Mouse (Mus musculus): Measurements from ENCODE around the gene Lhb. TPM values are rescaled to one million over a fixed set of nuclear protein-coding genes. Genes with fewer than 3 reads are reported as not detected.

Gene Lhb
- total RNA-seq, 4 experiments from 2014 or later = not detected

DNA sequence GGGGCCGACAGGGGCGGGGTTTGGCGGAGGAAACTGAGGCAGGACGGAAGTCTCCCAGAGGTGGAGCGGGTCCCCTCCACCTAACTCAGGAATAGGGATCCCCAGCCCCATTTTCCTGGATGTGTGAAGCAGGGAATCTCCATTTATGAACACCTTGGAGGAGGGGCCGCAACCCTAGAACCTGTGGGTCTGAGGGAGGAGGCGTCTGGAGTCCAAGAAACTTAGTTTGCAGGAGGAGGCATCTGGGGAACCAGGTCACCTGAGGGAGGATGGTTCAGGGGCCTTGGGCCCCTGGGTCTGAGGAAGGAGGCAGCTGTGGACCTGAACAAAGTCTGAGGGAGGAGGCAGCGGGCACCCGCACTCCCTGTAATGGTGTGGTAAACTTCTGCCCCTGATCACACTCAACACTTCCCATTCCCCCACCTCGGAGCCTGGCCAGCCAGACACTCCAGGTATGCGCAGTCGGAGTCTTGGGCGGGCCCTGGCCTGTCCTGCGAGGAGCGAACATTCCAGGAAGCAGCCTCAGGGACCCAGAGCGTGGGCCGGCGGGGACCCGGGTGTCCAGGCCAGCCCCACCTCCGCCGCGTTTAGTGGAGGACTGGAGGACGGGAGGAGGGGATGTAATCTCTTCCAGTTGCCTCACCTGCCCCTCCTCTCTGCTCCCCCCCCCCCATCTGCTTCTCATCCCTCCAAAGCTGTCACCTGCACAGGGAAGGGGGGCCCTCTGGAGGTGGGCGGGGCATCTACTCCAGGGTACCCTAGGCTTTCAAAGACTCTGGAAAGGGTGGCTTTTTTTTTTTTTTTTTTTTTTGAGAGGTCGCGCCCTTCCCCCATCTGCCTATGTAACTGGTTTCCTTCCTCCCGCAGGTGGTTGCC lies 6.5 kb upstream of the Lhb start:
- no peak for DNase-seq

DNA sequence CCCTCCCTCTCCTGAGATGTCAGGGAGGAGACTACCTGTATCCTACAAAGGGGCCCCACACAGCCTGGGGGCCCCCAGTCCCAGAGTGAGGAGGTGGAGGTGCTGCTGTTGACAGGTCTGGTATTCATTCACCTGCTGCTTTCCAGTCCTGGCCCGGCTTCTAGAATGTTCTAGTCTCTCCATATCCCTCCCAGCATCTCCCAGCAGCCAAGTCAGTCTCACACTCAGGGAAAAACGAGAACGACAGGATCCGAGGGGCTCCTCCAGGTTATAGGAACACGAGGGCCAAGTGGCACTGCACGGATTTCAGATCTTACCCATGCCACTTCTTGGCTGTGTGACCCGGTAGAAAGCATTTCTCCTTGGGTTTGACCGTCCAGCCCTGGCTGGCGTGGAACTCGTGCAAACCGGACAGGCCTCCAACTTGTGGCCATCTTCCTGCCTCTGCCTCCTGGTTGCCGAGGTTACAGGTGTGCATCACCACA lies 5.8 kb upstream of the Lhb start:
- no peak for DNase-seq

DNA sequence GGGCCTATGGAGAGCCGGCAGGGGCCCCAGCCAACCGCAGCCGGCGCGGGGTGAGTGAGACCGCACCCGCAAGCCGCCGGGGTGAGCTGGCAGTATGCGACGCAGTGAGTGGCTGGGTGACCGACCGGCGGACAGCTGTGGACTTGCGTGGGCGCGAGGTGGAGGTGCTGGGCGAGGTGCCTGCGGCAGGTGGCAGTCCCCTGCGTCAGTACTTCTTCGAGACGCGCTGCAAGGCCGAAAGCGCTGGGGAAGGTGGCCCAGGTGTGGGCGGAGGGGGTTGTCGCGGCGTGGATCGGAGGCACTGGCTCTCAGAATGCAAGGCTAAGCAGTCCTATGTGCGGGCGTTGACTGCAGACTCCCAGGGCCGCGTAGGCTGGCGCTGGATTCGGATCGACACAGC lies 5.0 kb upstream of the Lhb start:
- no peak for DNase-seq

DNA sequence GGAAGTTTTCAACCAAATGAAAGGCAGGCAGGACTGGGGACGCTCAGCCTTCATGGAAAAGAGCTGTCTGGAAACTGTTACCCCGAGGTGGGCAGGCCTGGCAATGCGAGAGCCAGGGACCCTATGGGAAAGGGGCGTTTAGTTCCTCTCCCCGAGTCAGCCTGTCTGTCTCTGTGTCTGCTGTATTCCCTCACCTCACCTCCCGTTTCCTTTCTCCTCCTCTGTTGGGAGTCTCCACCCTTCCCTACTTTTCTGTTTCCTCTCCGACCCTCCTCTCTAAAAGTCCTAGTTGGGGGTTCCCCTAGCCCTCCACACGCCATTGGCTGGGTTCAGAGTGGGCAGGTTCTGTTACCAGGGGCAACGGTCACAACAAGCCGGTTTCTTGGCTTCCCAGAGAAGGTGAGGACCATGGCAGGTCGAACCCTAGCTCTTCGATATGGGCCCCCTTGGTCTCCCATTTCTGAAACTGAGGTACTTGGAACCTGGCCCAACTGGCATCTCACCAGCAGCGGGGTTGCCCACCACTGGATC lies 2.6 kb upstream of the Lhb start:
- no peak for DNase-seq

DNA sequence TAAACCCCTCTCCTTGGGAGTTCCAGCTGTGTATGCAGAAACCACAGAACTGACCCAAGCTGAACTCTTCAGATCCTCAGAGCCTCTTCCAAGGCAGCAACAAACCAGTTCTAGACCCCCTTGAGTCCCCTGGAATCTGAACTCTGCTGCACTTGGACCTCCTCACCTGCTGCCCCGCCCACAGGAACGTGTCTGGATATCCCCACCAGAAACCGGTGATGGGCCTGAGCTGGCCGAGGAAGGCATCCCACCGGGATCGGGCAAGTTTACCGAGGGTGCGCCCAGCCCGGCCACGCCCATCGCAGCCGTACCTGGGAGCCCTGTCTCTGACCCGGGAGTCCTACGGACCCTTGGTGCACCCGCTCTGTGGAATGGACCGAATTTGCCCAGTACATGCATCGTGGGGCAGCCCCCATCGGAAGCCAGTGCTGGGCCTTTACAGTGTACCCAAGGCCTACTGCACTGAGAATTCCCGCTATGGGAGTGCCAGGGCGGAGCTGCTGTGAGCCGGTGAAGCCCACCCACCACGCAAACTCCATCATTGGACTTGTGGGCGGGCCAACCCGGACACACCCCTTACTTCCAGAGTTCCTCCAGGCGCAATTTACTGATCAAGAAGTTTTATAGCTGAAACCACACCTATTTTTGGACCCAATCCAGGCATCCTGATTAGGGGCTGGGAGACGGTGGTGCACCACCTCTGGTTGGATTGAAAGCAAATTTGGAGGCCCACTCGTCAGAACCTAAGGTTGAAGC lies 583 bp upstream of the Lhb start:
- no peak for DNase-seq

DNA sequence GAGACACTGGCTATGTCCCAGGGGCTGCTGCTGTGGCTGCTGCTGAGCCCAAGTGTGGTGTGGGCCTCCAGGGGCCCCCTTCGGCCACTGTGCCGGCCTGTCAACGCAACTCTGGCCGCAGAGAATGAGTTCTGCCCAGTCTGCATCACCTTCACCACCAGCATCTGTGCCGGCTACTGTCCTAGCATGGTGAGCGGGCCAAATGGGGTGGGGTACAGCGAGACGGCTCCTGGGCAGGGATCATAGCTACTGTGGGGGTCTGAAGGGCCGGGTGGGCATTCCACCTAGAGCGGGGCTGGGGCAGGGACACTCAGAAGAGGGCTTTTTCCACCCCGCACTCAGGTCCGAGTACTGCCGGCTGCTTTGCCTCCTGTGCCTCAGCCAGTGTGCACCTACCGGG lies 574 bp downstream of the Lhb start:
- no peak for DNase-seq

DNA sequence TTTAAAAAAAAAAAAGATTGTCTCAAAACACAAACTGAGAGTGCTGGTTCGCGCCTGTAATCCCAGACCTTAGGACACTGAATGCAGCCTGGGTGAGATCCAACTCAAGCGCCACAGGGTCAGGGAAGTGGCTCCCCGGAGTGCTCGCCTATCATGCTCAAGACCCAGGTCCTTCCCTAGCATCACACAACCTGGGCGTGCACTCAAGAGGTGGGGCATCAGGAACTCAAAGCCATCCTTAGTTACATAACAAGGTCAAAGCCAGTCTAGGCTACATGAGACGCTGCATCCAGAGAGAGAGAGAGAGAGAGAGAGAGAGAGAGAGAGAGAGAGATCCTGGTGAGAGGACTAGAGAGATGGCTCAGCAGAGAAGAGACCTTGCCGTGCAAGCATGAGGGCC lies 5.9 kb downstream of the Lhb start:
- DNase-seq = no peak

DNA sequence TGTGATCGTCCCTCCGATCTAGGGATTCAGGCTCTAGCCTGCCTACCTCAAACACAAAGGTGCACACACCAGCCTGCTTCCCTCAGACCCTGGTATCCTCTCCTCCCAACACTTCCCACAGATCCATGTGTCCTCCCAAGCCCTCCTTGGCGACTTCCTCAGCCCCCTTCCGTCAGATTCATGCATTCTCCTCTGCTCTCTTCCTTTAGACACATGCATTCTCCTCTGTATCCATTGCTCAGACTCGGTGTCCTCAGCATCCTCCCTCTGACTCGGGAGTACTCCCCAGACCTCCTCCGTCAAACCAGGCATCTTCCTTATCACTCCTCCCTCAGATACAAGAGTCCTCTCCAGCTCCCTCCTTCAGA lies 13.2 kb downstream of the Lhb start:
- no peak for DNase-seq

DNA sequence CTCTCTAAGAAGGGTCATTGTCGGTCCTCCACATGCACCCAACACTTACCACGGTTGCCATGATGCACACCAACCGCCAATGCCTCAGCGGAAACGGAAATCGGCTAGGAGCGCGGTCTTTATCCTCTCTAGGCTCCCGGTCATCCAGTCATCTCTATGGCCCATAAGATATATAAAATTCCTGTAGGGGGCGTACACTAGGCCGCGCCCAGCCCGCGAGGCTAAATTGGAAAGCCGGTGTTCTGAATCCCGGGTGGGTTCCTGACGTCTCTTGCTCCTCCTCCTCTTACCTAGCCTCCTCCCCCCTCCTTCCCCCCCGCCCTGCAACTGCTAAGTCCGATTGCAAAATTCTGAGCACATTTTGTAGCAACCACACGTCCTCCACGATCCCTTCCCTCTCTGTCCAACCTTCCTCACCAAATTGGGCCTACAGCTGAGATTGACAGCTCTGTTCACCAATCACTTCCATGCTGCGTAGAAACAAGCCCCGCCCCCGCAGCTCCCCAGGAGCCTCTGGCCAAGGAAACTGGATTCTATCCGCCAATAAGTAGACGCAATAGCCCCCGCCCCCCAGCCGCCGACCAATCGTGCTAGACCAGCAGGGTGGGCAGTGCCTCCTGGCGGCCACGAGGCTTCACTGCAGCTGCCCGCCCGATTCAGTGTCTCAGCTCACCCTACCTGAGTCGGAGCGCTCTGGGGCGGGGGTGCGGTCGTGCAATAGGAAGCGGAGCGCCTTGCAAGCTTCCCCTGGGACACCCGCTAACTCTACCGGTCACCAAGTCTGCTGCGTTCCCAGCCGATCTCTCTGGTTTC lies 13.8 kb downstream of the Lhb start, which contains the start of gene Gys1:
TSS of gene Gys1 (plus strand) at position 642 of the 813 bp plus-strand sequence.
- DNase-seq = peak; percentile 100

DNA sequence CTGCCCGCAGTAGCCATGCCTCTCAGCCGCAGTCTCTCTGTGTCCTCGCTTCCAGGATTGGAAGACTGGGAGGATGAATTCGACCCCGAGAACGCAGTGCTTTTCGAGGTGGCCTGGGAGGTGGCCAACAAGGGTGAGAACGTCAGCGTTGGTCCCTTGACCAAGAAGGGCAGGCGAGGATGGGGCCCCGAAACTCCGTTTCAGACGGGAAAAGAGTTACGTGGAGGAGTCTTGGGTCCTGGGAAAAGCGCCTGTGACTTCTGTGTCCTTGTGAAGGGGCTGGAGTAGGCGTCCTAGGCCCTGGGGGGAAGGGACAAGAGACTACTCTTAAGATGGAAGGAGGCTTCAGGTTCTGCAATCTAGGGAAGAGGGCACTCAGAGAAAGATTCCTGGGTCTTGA lies 14.4 kb downstream of the Lhb start:
- DNase-seq = no peak

DNA sequence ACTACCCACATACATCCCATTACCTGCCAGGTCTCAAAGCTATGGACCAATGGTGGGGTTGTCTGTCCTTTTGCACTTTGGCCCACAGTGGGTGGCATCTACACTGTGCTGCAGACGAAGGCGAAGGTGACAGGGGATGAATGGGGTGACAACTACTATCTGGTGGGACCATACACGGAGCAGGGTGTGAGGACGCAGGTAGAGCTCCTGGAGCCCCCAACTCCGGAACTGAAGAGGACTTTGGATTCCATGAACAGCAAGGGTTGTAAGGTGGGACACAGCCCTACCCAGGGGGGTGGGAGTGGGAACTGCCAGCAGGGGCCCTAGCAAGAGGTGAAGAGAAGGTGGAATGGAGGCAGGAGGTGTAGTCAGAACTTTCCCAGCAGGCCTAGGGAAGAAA lies 15.8 kb downstream of the Lhb start:
- DNase-seq = no peak

DNA sequence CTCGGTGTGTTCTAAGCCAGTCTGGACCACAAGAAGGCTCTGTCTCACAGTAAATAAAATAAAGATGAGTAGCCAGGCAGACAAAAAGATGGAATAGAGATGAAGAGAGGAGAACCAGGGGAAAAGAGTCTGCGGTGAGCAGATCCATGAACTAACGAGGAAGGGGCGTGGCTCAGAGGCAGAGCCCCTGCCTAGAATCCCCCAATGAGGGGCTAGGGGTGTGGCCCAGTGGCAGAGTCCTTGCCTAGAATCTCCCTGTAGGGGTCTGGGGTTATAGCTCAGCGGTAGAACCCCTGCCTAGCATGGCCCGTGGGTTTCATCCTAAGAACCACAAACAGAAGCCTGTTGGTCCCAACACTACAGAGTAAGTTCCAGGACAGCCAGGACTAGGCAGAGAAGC lies 16.4 kb downstream of the Lhb start:
- no peak for DNase-seq

DNA sequence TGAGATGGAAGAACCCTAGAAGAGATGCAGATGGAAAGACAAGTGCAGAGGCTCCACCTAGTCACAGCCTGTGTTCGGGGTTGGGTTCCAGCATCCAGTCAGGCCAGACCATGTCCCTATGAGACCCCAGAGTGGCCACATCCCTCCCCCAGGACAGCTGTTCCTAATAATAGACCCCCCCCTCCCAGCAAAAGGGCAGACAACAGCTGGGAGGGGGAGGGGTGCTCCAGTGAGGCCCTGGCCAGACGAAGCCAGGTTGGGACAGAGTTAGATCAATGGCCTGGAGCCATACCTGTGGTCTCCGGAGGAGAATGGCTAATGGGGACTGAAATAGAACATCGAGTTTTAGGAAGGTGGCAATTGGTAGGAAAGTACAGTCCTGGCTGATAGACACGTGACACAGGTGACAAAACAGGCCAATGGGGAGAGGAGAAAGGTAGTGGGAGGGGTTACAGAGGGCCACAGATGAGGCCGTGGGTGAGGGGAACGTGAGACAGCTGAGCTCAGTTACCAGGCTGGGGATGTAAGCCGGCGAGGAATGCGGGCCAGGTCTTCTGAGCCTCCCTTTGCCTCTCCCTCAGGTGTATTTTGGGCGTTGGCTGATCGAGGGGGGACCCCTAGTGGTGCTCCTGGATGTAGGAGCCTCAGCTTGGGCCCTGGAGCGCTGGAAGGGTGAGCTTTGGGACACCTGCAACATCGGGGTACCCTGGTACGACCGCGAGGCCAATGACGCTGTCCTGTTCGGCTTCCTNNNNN lies 17.1 kb downstream of the Lhb start, which contains the start of gene Ruvbl2:
TSS of gene Ruvbl2 (minus strand) at position 576 of the 756 bp plus-strand sequence.
- no peak for DNase-seq

DNA sequence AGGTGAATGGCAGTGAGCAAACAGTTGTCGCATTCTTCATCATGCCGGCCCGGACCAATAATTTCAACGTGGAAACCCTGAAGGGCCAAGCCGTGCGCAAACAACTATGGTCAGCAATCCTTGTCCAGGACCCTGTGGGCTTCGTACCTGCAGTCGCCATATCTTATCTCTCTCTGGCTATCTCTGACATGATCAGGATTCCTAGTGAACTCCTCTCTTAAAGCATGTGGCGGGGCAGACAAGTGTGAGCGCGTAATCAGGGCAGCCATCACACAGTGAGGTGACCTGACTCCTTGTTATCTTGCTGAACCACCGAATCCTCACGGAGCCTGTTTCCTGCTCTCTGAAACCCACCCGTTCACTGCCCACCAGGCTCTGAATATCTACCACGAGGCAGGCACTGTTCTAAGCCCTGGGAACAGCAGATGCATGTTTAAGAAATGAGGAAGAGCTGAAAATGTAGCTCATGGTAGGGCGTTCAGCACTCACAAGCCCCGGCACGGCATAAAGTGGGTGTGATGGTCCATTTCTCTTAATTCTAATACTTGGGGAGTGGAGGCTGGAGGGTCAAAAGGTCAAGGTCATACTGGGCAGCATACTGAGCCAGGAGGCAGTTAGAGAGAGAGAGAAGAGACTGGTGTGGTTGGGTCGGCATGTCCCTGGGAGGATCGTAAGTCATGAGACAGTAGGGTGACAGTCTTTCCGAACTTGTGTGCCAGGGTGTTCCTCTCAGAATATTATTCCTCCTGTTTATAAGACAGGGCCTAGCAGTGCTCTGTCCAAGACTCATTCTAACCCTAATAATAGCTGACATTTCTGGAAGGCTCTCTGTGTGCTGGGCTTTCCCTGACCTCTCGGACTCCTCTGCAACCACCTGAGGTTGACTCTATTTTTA lies 23.2 kb downstream of the Lhb start:
- DNase-seq = no peak

DNA sequence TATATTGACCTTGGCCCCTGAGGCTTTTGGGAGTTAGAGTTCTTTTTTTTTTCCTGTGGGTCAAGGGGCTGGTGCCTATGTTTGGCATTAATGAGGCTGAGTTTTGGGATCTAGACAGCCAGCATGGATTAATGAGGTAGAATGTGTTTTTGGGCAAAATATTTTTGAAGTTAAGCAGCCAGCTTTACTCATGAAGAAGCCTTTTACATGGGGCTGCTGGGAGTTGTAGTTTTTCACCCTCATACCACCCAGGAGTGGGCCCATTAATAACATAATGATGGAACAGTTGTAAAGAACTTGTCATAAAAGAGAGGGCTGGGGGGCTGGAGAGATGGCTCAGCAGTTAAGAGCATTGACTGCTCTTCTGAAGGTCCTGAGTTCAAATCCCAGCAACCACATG lies 26.0 kb downstream of the Lhb start:
- no peak for DNase-seq

DNA sequence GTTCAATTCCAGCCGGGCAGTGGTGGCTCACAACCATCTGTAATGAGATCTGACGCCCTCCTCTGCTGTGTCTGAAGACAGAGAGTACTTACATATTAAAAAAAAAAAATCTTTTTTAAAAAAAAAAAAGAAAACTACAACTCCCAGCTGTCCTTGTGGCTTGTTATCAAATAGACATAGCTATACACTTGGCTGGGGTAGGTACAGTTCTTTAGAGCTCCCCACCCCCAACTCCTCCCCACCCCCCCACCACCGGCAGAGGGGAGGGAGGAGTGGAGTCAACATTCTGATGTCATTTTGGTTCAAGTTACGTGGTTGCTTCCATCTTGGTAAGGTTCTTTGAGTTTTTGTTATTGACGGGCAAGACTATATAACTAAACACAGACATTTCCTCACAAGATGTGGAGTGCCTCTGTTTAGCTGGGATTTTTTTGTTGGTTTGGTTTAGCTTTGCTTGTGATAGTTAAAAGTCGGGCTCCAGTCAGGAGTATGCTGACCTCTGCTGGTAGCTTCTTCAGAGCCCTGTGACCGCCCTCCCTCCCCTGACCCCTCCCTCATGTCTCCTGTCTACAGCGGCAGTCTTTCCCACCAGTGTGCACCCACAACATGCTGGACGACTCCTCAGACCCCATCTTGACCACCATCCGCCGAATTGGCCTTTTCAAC lies 26.8 kb downstream of the Lhb start:
- DNase-seq = no peak

DNA sequence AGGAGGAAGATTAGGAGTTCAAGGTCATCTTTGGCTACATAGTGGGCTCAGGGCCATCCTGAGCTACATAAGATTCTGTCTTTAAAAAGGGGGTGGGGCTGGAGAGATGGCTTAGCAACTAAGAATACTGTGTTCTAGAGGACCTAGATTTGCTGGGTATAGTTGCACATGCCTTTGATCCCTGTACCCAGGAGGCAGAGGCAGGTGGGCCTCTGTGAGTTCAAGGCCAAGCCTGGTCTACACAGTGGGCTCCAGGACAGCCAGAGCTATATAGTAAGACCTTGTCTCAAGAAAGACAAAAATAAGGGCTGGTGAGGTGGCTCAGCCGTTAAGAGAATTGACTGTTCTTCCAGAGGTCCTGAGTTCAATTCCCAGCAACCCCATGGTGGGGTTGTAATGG lies 29.4 kb downstream of the Lhb start:
- DNase-seq = no peak

DNA sequence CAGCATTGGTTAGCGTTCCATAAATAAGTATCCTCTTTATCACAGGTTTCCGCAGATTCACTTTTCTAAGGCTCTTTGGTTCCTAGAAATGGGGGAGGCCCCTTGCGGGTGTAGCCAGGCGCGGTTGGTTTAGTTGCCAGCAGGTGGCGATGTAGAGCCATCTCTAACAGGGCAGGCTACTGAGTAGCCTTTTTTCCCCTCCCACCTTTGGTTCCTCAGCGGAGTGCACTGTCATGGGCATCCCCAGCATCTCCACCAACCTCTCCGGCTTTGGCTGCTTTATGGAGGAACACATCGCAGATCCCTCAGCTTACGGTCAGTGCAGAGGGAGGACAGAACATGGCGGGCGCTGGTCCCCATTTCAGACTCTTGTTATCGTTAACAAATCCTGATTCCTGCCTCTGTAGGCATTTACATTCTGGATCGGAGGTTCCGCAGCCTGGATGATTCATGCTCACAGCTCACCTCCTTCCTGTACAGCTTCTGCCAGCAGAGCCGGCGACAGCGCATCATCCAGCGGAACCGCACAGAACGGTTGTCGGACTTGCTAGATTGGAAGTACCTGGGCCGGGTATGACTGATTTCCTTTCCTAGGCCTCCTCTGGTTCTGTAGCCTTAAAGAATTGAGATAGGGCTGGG lies 30.8 kb downstream of the Lhb start:
- DNase-seq = no peak

DNA sequence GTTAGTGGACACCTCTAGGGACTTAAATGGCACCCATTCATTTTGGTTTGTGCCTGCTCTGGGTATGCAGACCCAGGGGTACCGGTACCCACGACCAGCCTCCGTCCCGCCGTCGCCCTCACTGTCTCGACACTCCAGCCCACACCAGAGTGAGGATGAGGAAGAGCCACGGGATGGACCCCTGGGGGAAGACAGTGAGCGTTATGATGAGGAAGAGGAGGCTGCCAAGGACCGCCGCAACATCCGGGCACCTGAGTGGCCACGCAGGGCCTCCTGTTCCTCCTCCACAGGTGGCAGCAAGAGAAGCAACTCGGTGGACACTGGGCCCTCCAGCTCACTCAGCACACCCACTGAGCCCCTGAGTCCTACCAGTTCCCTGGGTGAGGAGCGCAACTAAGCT lies 34.4 kb downstream of the Lhb start:
- DNase-seq = no peak

Measured in adrenal gland, adult 8-10 months (tissue).